Mouse (Mus musculus): ENCODE data around the gene Fam57a. TPM values are rescaled to one million over a fixed set of nuclear protein-coding genes. Genes with fewer than 3 reads are reported as not detected.

Gene Fam57a
- total and polyA plus RNA-seq, 3 experiments, result 3.2 to 23.5 (median 12.0) TPM

GRCm38 (mm10) chr11:76252036-76252435 lies 72.6 kb downstream of the Fam57a start:
- Histone ChIP-seq H3K27me3 (ENCODE audit: insufficient read depth, low read length) (no peaks in the 10 kb centered on the region), H3K9me3 (replicated peaks) (no peaks in the 10 kb centered on the region), H3K4me3 (ENCODE audit: low read depth, low read length) (no peak overlapping the region), H3K4me1 (ENCODE audit: insufficient read depth, low read depth, low read length) (no peaks in the 10 kb centered on the region), H3K36me3 (replicated peaks) (peaks cover 80% of the 10 kb centered on the region)
- no peak for ATAC-seq (ENCODE audit: extremely low read depth, insufficient number of reproducible peaks, low FRiP score, poor library complexity, severe bottlenecking)
- no peak for DNase-seq (ENCODE audit: low spot score)
- TF ChIP-seq CTCF (IDR thresholded peaks at IDR 0.05; ENCODE audit: low read depth, low read length) (no peak), TAL1 (conservative IDR thresholded peaks at IDR 0.05; ENCODE audit: low read depth, low read length) (no peak), POLR2AphosphoS5 (IDR thresholded peaks at IDR 0.05; ENCODE audit: insufficient replicate concordance, low read depth, low read length) (no peak), GATA1 (IDR thresholded peaks at IDR 0.05; ENCODE audit: borderline replicate concordance, low read length) (no peak), GATA2 (IDR thresholded peaks at IDR 0.05; ENCODE audit: borderline replicate concordance, low read depth, low read length) (no peak)

GRCm38 (mm10) chr11:76253145-76253917 lies 73.9 kb downstream of the Fam57a start:
- peak; percentile 39 for DNase-seq (ENCODE audit: low spot score)
- TF ChIP-seq TAL1 (conservative IDR thresholded peaks at IDR 0.05; ENCODE audit: low read depth, low read length), result no peak
- no peak for TF ChIP-seq GATA2 (IDR thresholded peaks at IDR 0.05; ENCODE audit: borderline replicate concordance, low read depth, low read length)
- no peak for TF ChIP-seq POLR2AphosphoS5 (IDR thresholded peaks at IDR 0.05; ENCODE audit: insufficient replicate concordance, low read depth, low read length)
- TF ChIP-seq CTCF (IDR thresholded peaks at IDR 0.05; ENCODE audit: low read depth, low read length), result peak; percentile 55
- H3K4me3 ChIP-seq (ENCODE audit: low read depth, low read length), result no peak overlapping the region
- no peak for ATAC-seq (ENCODE audit: extremely low read depth, insufficient number of reproducible peaks, low FRiP score, poor library complexity, severe bottlenecking)
- H3K27me3 ChIP-seq (ENCODE audit: insufficient read depth, low read length), result no peaks in the 10 kb centered on the region
- H3K9me3 ChIP-seq (replicated peaks), result no peaks in the 10 kb centered on the region
- H3K4me1 ChIP-seq (ENCODE audit: insufficient read depth, low read depth, low read length), result no peaks in the 10 kb centered on the region
- peaks cover 74% of the 10 kb centered on the region for H3K36me3 ChIP-seq (replicated peaks)

GRCm38 (mm10) chr11:76253918-76254264 lies 74.4 kb downstream of the Fam57a start:
- no peak for ATAC-seq (ENCODE audit: extremely low read depth, insufficient number of reproducible peaks, low FRiP score, poor library complexity, severe bottlenecking)
- DNase-seq (ENCODE audit: low spot score), result no peak
- H3K9me3 ChIP-seq (replicated peaks), result no peaks in the 10 kb centered on the region
- H3K36me3 ChIP-seq (replicated peaks), result peaks cover 71% of the 10 kb centered on the region
- no peak for TF ChIP-seq TAL1 (conservative IDR thresholded peaks at IDR 0.05; ENCODE audit: low read depth, low read length)
- TF ChIP-seq GATA1 (IDR thresholded peaks at IDR 0.05; ENCODE audit: borderline replicate concordance, low read length), result no peak
- no peak for TF ChIP-seq CTCF (IDR thresholded peaks at IDR 0.05; ENCODE audit: low read depth, low read length)
- no peak for TF ChIP-seq GATA2 (IDR thresholded peaks at IDR 0.05; ENCODE audit: borderline replicate concordance, low read depth, low read length)
- TF ChIP-seq POLR2AphosphoS5 (IDR thresholded peaks at IDR 0.05; ENCODE audit: insufficient replicate concordance, low read depth, low read length), result no peak
- H3K27me3 ChIP-seq (ENCODE audit: insufficient read depth, low read length), result no peaks in the 10 kb centered on the region
- H3K4me1 ChIP-seq (ENCODE audit: insufficient read depth, low read depth, low read length), result no peaks in the 10 kb centered on the region
- no peak overlapping the region for H3K4me3 ChIP-seq (ENCODE audit: low read depth, low read length)

GRCm38 (mm10) chr11:76255431-76256001 lies 76.0 kb downstream of the Fam57a start:
- H3K27me3 ChIP-seq (ENCODE audit: insufficient read depth, low read length), result no peaks in the 10 kb centered on the region
- no peaks in the 10 kb centered on the region for H3K4me1 ChIP-seq (ENCODE audit: insufficient read depth, low read depth, low read length)
- H3K36me3 ChIP-seq (replicated peaks), result peaks cover 54% of the 10 kb centered on the region
- no peaks in the 10 kb centered on the region for H3K9me3 ChIP-seq (replicated peaks)
- ATAC-seq (ENCODE audit: extremely low read depth, insufficient number of reproducible peaks, low FRiP score, poor library complexity, severe bottlenecking), result no peak
- no peak for TF ChIP-seq GATA1 (IDR thresholded peaks at IDR 0.05; ENCODE audit: borderline replicate concordance, low read length)
- no peak overlapping the region for H3K4me3 ChIP-seq (ENCODE audit: low read depth, low read length)
- DNase-seq (ENCODE audit: low spot score), result no peak

GRCm38 (mm10) chr11:76256129-76256528 lies 76.7 kb downstream of the Fam57a start:
- peaks cover 52% of the 10 kb centered on the region for H3K36me3 ChIP-seq (replicated peaks)
- no peaks in the 10 kb centered on the region for H3K27me3 ChIP-seq (ENCODE audit: insufficient read depth, low read length)
- DNase-seq (ENCODE audit: low spot score), result no peak
- H3K9me3 ChIP-seq (replicated peaks), result no peaks in the 10 kb centered on the region
- no peak for ATAC-seq (ENCODE audit: extremely low read depth, insufficient number of reproducible peaks, low FRiP score, poor library complexity, severe bottlenecking)
- no peak overlapping the region for H3K4me3 ChIP-seq (ENCODE audit: low read depth, low read length)
- no peaks in the 10 kb centered on the region for H3K4me1 ChIP-seq (ENCODE audit: insufficient read depth, low read depth, low read length)
- no peak for TF ChIP-seq TAL1 (conservative IDR thresholded peaks at IDR 0.05; ENCODE audit: low read depth, low read length)
- no peak for TF ChIP-seq GATA2 (IDR thresholded peaks at IDR 0.05; ENCODE audit: borderline replicate concordance, low read depth, low read length)
- no peak for TF ChIP-seq POLR2AphosphoS5 (IDR thresholded peaks at IDR 0.05; ENCODE audit: insufficient replicate concordance, low read depth, low read length)
- TF ChIP-seq GATA1 (IDR thresholded peaks at IDR 0.05; ENCODE audit: borderline replicate concordance, low read length), result no peak
- no peak for TF ChIP-seq CTCF (IDR thresholded peaks at IDR 0.05; ENCODE audit: low read depth, low read length)

- Histone ChIP-seq H3K4me1 (ENCODE audit: insufficient read depth, low read depth, low read length) (no peaks in the 10 kb centered on the region), H3K27me3 (ENCODE audit: insufficient read depth, low read length) (peaks cover 6% of the 10 kb centered on the region; the same call in 1 of the 2 replicates), H3K36me3 (replicated peaks) (peaks cover 45% of the 10 kb centered on the region), H3K4me3 (ENCODE audit: low read depth, low read length) (no peak overlapping the region), H3K9me3 (replicated peaks) (no peaks in the 10 kb centered on the region)
- no peak for TF ChIP-seq GATA2 (IDR thresholded peaks at IDR 0.05; ENCODE audit: borderline replicate concordance, low read depth, low read length)
- TF ChIP-seq CTCF (IDR thresholded peaks at IDR 0.05; ENCODE audit: low read depth, low read length), result no peak
- no peak for TF ChIP-seq GATA1 (IDR thresholded peaks at IDR 0.05; ENCODE audit: borderline replicate concordance, low read length)
- DNase-seq (ENCODE audit: low spot score), result no peak
- no peak for ATAC-seq (ENCODE audit: extremely low read depth, insufficient number of reproducible peaks, low FRiP score, poor library complexity, severe bottlenecking)
These were observed 77.9 kb downstream of the Fam57a start for GRCm38 (mm10) chr11:76257386-76257785.

Measured in G1E (cell line).